Comparison of ENCODE assay signal across 12 mouse cellular contexts in genomic region chr10:71363858-71364257, GRCm38 (mm10).
"Had no signal": no experiment of that assay in that cellular context is flagged by ENCODE, and none has a peak within 500 bp of the region (broad histone marks: within the 10 kb centered on the region; RNA-seq: fewer than 3 reads in every experiment).

No protein-coding gene starts in this region.

- H3K9me3 ChIP-seq: limb, embryonic 13.5 days; megakaryocyte, embryonic 14.5 days; midbrain, embryonic 15.5 days had no signal

- H3K4me2 ChIP-seq: limb, embryonic 13.5 days; midbrain, embryonic 11.5 days; midbrain, embryonic 15.5 days had no signal

- H3K27me3 ChIP-seq: limb, embryonic 13.5 days; megakaryocyte, embryonic 14.5 days; midbrain, embryonic 15.5 days had no signal

- ATAC-seq: midbrain, embryonic 15.5 days had no signal

- H3K4me3 ChIP-seq: limb, embryonic 13.5 days; megakaryocyte, embryonic 14.5 days; midbrain, embryonic 15.5 days had no signal

- DNase-seq: kidney, adult 2 months; left cerebral cortex, postnatal 4 days; lung, adult 18-20 months; lung, postnatal 36 days; right cerebral cortex, adult 18-20 months; right cerebral cortex, postnatal 25 days; thymus, postnatal 36 days had no signal

- H3K27ac ChIP-seq: limb, embryonic 13.5 days; liver, embryonic 14.5 days; midbrain, embryonic 15.5 days had no signal

- H3K9ac ChIP-seq: limb, embryonic 13.5 days; liver, embryonic 14.5 days; midbrain, embryonic 15.5 days had no signal

- H3K36me3 ChIP-seq: midbrain, embryonic 15.5 days had no signal
